Mouse (Mus musculus): Measurements from ENCODE around the gene D430042O09Rik.

DNA sequence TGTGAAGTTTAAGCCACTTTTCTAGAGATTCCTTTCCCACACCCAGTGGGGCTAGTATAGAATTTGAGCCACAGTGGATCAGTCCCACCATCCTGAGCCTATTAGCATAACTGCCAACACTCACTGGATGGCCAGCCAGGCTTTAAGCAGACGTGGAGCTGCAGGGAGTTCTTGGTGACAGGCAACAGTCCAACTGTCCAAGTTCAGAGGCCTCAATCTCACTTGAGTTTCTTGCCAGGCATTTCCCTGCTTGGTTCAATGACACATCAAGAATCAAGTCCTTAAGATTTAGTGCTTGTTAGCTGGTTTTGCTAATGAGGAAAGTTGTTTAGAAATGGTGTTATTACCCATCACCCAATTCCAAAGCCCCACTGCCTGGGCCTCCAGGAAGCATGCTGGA lies 137.9 kb downstream of the D430042O09Rik start:
- TF ChIP-seq CTCF (IDR thresholded peaks at IDR 0.05; ENCODE audit: extremely low read depth, insufficient read depth, low read length) (no peak), POLR2A (IDR thresholded peaks at IDR 0.05; ENCODE audit: extremely low read depth, insufficient read depth, low read length) (no peak)

Measured in cortical plate, adult 2 months (tissue).